Mouse (Mus musculus) hindbrain, embryonic 14.5 days (tissue): ENCODE data around the gene Tmem121b. TPM values are rescaled to one million over a fixed set of nuclear protein-coding genes. Genes with fewer than 3 reads are reported as not detected.

ENCODE experiments used
- ATAC-seq: fragments of 200-750 bp; cut with Nextera tagmentation; 2 replicates; pipeline ENCODE4 v1.8.0; 2017; ENCODE audit warnings: moderate number of reproducible peaks, mild to moderate bottlenecking, moderate TSS enrichment, moderate library complexity; ENCODE audit not compliant: low FRiP score
- DNase-seq: peaks from one replicate; pipeline ENCODE4 v3.0.0-alpha.2; 2015; ENCODE audit warnings: low spot score
- H3K27ac ChIP-seq: fragments of 300-500 bp; sonication (generic); 2 replicates; pipeline ENCODE4 v1.5.1; 2014; ENCODE audit warnings: mild to moderate bottlenecking, moderate library complexity
- H3K27me3 ChIP-seq: fragments of 300-500 bp; sonication (generic); 2 replicates; pipeline ENCODE4 v1.6.1; 2014; ENCODE audit warnings: mild to moderate bottlenecking, low read length, mixed read lengths; ENCODE audit not compliant: control insufficient read depth, insufficient read depth
- H3K36me3 ChIP-seq: fragments of 300-500 bp; sonication (generic); replicated peaks from 2 replicates; pipeline ENCODE4 v1.6.1; 2014; ENCODE audit not compliant: control insufficient read depth, insufficient read depth
- H3K4me1 ChIP-seq: fragments of 300-500 bp; sonication (generic); replicated peaks from 2 replicates; pipeline ENCODE4 v1.6.1; 2014; ENCODE audit warnings: antibody characterized with exemption, low read length, mixed read lengths; ENCODE audit not compliant: control insufficient read depth, insufficient read depth
- H3K4me2 ChIP-seq: fragments of 300-500 bp; sonication (generic); replicated peaks from 2 replicates; pipeline ENCODE4 v1.6.1; 2014; ENCODE audit warnings: mild to moderate bottlenecking, moderate library complexity
- H3K4me3 ChIP-seq: fragments of 300-500 bp; sonication (generic); replicated peaks from 2 replicates; pipeline ENCODE4 v1.5.1; 2014; ENCODE audit warnings: mild to moderate bottlenecking, low read length
- H3K9ac ChIP-seq: fragments of 300-500 bp; sonication (generic); 2 replicates; pipeline ENCODE4 v1.6.1; 2014
- H3K9me3 ChIP-seq: fragments of 300-500 bp; sonication (generic); 2 replicates; pipeline ENCODE4 v1.6.1; 2016; ENCODE audit warnings: low read length; ENCODE audit not compliant: control insufficient read depth
- WGBS: fragments of 180-500 bp; shearing (Covaris S2); extraction: QIAGEN DNeasy Blood & Tissue Kit; methylation state at CpG from one replicate; pipeline ENCODE4 v1.1.7; 2014; 5-methylcytosine and 5-hydroxymethylcytosine counted together
- polyA plus RNA-seq: library from polyadenylated mRNA; unstranded; fragments of >200 nt; fragmentation: Nextera tagmentation; extraction: Ambion mirVana; gene quantifications from 2 replicates; pipeline ENCODE4 v1.2.1, GENCODE M21; 2014

Tmem121b gene
- polyA plus RNA-seq, 1 experiment from 2014 or later, result 4.3 TPM

DNA sequence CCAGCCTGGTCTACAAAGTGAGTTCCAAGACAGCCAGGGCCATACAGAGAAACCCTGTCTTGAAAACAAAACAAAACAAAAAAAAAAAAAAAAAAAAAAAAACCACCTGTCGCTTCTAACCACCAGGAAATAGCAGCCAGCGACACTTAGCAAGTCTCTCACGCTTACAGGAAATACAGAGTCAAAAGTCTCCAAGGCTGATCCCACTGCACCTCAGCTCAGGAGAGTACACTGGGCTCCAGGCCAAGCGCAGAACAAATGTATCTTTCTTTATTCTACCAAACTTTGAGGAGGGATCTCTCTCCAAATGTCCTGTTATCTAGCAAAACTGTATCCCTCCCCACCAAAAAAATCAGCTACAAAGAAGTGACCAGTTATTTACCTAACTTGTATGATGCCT is 35.5 kb upstream of the Tmem121b start:
- H3K27me3 ChIP-seq, result no peaks in the 10 kb centered on the region
- no peak overlapping the region for H3K27ac ChIP-seq
- no peak overlapping the region for H3K4me3 ChIP-seq
- ATAC-seq (no peak), DNase-seq (no peak)
- no peaks in the 10 kb centered on the region for H3K9me3 ChIP-seq
- no peak overlapping the region for H3K9ac ChIP-seq
- WGBS, result 79% methylated on average over 4 of the region's 4 CpGs
- no peak overlapping the region for H3K4me2 ChIP-seq
- H3K4me1 ChIP-seq, result peaks cover 17% of the 10 kb centered on the region; the same call in 1 of the 2 replicates
- H3K36me3 ChIP-seq, result no peaks in the 10 kb centered on the region

DNA sequence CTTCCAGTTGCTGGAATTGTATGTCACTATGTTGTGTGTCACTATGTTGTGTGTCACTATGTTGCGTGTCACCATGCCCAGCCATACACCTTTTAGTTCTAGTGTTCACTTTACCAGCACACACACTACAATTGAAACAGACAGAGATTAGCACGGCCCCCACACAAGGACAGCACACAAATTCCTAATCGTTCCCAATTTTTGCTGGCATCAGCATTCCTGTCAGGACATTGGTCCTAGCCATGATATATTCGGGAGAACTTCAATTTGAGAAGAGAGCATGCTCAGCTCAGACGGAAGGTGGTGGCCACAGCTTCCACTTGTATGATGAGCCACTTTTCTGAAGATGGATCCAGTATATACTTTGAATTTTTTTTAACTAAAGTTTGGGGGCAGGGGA is 31.2 kb upstream of the Tmem121b start:
- 95% methylated on average over 5 of the region's 5 CpGs for WGBS
- H3K27ac ChIP-seq, result no peak overlapping the region
- ATAC-seq, result no peak

DNA sequence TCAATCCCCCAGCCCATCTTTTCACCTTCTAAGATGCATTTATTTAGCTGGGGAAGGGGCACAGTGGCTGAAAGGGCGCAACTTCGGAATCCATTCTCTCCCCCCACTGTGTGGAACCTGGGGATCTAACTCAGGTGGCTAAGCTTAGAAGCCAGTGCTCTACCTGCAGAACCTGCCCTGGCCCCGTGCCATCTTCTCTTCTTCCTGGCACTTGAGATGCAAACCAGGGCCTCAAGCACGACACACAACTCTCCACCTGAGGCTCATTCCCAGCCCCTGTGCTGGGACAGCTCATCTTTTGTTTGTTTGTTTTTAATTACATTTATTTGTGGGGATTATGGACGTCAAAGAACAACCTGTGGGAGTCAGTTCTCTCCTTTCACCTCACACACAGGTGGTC is 26.0 kb upstream of the Tmem121b start:
- 89% methylated on average over 5 of the region's 5 CpGs for WGBS
- ATAC-seq, result no peak
- H3K36me3 ChIP-seq, result peaks cover 61% of the 10 kb centered on the region
- no peaks in the 10 kb centered on the region for H3K27me3 ChIP-seq
- DNase-seq, result no peak
- no peak overlapping the region for H3K27ac ChIP-seq
- no peak overlapping the region for H3K4me3 ChIP-seq
- no peaks in the 10 kb centered on the region for H3K4me1 ChIP-seq
- no peak overlapping the region for H3K4me2 ChIP-seq
- no peaks in the 10 kb centered on the region for H3K9me3 ChIP-seq
- no peak overlapping the region for H3K9ac ChIP-seq

More for the DNA sequence above, 31.2 kb upstream of the Tmem121b start:
- Histone ChIP-seq H3K36me3 (peaks cover 36% of the 10 kb centered on the region), H3K9ac (no peak overlapping the region), H3K4me3 (no peak overlapping the region), H3K9me3 (no peaks in the 10 kb centered on the region), H3K27me3 (no peaks in the 10 kb centered on the region), H3K4me1 (peaks cover 7% of the 10 kb centered on the region; the same call in 1 of the 2 replicates), H3K4me2 (no peak overlapping the region)
- no peak for DNase-seq

DNA sequence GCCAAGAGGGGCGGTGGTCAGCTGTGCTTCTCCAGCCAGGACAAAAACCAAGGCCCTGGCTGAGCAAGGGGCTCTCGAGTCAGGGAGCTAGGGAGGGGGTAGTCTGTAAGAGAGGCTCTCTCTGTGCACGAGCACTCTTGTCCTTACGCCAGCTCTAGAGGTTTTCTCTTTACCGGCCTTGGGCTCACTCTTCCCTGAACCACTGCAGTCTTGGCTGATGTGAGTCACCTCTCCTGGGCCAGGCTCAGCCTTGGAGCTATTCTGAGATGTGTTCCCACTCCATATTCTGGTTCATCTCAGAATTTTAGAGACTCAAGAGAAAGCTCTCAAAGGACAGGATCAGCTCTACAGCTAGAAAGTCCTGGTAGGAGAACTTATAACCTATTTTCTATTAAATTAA is 23.7 kb upstream of the Tmem121b start:
- Histone ChIP-seq H3K27ac (no peak overlapping the region), H3K9me3 (no peaks in the 10 kb centered on the region), H3K4me3 (no peak overlapping the region), H3K4me2 (no peak overlapping the region), H3K27me3 (no peaks in the 10 kb centered on the region), H3K9ac (no peak overlapping the region), H3K36me3 (peaks cover 72% of the 10 kb centered on the region), H3K4me1 (no peaks in the 10 kb centered on the region)
- WGBS, result 86% methylated on average over 5 of the region's 5 CpGs
- ATAC-seq (no peak), DNase-seq (no peak)

DNA sequence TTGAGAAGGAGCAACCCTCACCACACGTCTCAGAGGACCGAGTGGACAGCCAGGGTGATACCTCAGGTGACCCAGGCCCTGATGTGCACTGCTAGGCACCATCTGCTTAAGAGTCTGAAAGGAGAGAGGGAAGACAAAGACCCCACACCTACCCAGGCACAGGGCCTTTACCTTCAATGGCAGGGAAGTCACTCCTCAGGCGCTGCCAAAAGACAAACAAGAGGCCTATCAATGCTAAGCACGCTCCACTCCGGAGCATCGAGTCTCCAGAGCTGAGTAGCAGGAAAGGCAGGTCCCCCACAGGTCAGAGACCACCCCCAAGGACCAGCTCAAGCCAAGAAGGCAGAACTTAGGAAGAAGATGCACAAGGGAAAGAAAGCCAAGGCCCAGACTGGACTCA is 23.3 kb upstream of the Tmem121b start:
- Histone ChIP-seq H3K4me2 (no peak overlapping the region), H3K4me1 (no peaks in the 10 kb centered on the region), H3K36me3 (peaks cover 68% of the 10 kb centered on the region), H3K9ac (no peak overlapping the region), H3K4me3 (no peak overlapping the region), H3K9me3 (no peaks in the 10 kb centered on the region), H3K27ac (no peak overlapping the region), H3K27me3 (no peaks in the 10 kb centered on the region)
- WGBS, result 91% methylated on average over 6 of the region's 6 CpGs
- no peak for ATAC-seq
- no peak for DNase-seq

DNA sequence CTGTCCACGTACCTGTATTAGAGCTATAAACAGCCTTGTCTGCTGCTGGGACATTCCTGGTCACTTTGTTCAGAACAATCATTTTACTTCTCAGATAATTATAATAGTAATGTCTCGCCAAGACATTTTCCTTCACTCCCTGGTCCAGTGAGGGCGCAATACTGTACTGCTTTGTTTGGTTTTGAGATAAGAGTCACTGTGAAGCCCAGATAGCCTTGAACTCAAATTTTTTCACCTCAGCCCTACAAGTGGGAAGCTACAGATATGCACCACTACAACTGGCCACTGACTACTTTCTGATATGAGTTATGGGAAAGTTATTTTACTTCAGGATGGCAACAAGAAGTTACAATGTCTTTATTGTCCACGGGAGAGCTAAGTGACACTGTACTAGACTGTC is 22.8 kb upstream of the Tmem121b start:
- Histone ChIP-seq H3K4me2 (no peak overlapping the region), H3K27me3 (no peaks in the 10 kb centered on the region), H3K36me3 (peaks cover 63% of the 10 kb centered on the region), H3K4me3 (no peak overlapping the region), H3K9ac (no peak overlapping the region), H3K27ac (no peak overlapping the region), H3K9me3 (no peaks in the 10 kb centered on the region), H3K4me1 (no peaks in the 10 kb centered on the region)
- WGBS, result 96% methylated on average over 4 of the region's 4 CpGs
- no peak for DNase-seq
- ATAC-seq, result no peak

DNA sequence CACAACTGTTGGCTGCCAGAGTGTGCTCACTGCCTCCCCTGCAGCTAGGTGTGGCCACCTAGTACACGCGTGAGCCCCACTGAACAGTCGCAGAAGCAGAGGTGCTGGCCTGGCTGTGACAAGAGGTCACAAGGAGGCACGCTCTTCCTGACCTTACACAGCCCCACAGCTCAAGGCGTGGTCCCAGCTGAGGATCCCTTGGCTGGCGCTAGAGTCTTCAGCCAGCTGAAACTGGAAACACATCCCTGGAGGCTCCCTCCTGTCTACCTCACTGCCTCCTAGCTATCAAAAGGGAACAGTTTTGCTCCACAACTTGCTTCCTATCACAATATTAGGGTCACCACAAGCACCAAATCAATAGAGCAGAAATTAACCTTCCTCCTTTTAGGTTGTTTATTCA is 17.6 kb upstream of the Tmem121b start:
- Histone ChIP-seq H3K9me3 (no peaks in the 10 kb centered on the region), H3K9ac (no peak overlapping the region), H3K4me1 (no peaks in the 10 kb centered on the region), H3K4me3 (no peak overlapping the region), H3K4me2 (no peak overlapping the region), H3K27ac (no peak overlapping the region), H3K27me3 (no peaks in the 10 kb centered on the region), H3K36me3 (peaks cover 58% of the 10 kb centered on the region)
- no peak for DNase-seq
- no peak for ATAC-seq
- 90% methylated on average over 6 of the region's 6 CpGs for WGBS

DNA sequence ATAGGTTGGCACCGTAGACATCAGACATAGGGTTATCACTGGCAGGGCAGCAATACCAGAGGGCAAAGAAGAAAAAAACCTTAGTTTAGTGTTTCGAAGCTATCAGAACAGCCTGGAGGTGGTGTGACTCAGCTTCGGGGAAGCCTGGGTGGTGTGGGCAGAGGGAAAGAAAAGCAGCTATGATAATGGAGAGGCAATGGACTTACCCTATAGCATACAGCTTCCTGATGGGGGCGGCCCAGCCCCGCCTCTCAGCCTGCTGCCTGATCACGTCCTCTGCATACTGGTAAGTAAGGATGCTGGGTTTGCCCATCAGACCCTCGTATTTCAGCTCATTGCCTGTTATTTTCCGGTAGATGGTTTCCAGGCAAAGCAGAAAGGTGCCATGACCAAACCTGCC is 16.8 kb upstream of the Tmem121b start:
- Histone ChIP-seq H3K36me3 (peaks cover 55% of the 10 kb centered on the region), H3K9ac (no peak overlapping the region; the same call in 1 of the 2 replicates), H3K4me1 (no peaks in the 10 kb centered on the region), H3K4me2 (no peak overlapping the region), H3K9me3 (no peaks in the 10 kb centered on the region), H3K27me3 (no peaks in the 10 kb centered on the region), H3K4me3 (no peak overlapping the region), H3K27ac (no peak overlapping the region)
- ATAC-seq (no peak), DNase-seq (no peak)
- WGBS, result 91% methylated on average over 8 of the region's 8 CpGs

DNA sequence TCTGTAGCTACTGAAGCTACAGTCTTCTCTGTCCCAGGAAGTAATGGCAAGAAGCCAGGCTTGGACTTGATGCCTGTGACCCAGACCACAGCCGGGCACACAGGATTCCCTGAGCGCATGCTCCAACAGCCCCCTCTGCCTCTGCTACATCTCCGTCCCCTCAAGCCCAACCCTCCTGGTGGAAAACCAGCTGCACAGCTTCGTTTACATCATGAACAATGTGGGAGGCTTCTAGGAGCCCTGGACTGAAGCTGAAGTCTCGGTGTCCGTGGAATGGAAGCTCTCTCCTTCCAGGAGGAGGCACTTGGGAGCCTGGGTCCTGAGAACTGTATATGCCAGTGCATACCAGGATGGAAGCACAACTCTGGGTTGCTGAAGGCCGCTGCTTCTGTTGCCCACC is 16.4 kb upstream of the Tmem121b start:
- Histone ChIP-seq H3K4me2 (no peak overlapping the region), H3K36me3 (peaks cover 55% of the 10 kb centered on the region), H3K4me1 (no peaks in the 10 kb centered on the region), H3K27me3 (no peaks in the 10 kb centered on the region), H3K27ac (no peak overlapping the region), H3K9me3 (no peaks in the 10 kb centered on the region), H3K9ac (no peak overlapping the region; the same call in 1 of the 2 replicates), H3K4me3 (no peak overlapping the region)
- ATAC-seq (no peak), DNase-seq (no peak)
- WGBS, result 85% methylated on average over 7 of the region's 7 CpGs

DNA sequence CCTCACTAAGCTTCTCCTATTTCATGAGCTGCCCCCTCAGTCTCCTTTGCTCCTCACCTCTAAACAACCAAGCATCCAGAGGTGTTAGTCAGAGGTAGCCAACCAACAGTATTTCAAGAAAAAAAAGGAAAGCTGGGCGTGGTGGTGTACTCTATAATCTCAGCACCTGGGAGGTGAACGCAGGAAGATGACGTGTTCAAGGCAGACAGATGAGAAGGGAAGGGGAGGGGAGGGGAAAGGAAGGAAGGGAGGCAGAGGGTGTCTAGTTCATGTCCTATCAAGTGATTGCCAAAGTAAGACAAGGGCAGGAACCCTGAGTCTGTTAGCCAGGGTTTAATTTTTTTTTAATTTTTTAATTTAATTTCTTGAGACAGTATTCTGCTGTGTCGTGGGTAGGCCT is 15.0 kb upstream of the Tmem121b start:
- no peak overlapping the region for H3K27ac ChIP-seq
- H3K27me3 ChIP-seq, result no peaks in the 10 kb centered on the region
- H3K36me3 ChIP-seq, result peaks cover 42% of the 10 kb centered on the region
- no peak overlapping the region for H3K9ac ChIP-seq
- H3K9me3 ChIP-seq, result no peaks in the 10 kb centered on the region
- H3K4me1 ChIP-seq, result no peaks in the 10 kb centered on the region
- 95% methylated on average over 4 of the region's 4 CpGs for WGBS
- DNase-seq (no peak), ATAC-seq (no peak)
- H3K4me2 ChIP-seq, result no peak overlapping the region
- H3K4me3 ChIP-seq, result no peak overlapping the region
